Mouse (Mus musculus) stomach, postnatal 0 days (tissue): ENCODE measurements around the gene Atp1b1. TPM values are rescaled to one million over a fixed set of nuclear protein-coding genes. Genes with fewer than 3 reads are reported as not detected.

ENCODE experiments used
- ATAC-seq: fragments of 200-750 bp; cut with Nextera tagmentation; 2 replicates; pipeline ENCODE4 v1.8.0; 2017; ENCODE audit not compliant: low FRiP score, low TSS enrichment
- DNase-seq: peaks from one replicate; pipeline ENCODE4 v3.0.0-alpha.2; 2016; ENCODE audit warnings: low spot score
- H3K27ac ChIP-seq: fragments of 300-500 bp; sonication (generic); replicated peaks from 2 replicates; pipeline ENCODE4 v1.5.1; 2014; ENCODE audit warnings: mild to moderate bottlenecking, control low read depth
- H3K27me3 ChIP-seq: fragments of 300-500 bp; sonication (generic); 2 replicates; pipeline ENCODE4 v1.6.1; 2014; ENCODE audit warnings: low read length; ENCODE audit not compliant: control insufficient read depth, insufficient read depth
- H3K36me3 ChIP-seq: fragments of 300-500 bp; sonication (generic); 2 replicates; pipeline ENCODE4 v1.6.1; 2014; ENCODE audit warnings: low read length, mixed read lengths; ENCODE audit not compliant: control insufficient read depth, insufficient read depth
- H3K4me1 ChIP-seq: fragments of 300-500 bp; sonication (generic); replicated peaks from 2 replicates; pipeline ENCODE4 v1.6.1; 2014; ENCODE audit warnings: antibody characterized with exemption; ENCODE audit not compliant: control insufficient read depth, insufficient read depth
- H3K4me2 ChIP-seq: fragments of 300-500 bp; sonication (generic); replicated peaks from 2 replicates; pipeline ENCODE4 v1.6.1; 2014; ENCODE audit warnings: low read depth, mild to moderate bottlenecking, control low read depth, moderate library complexity
- H3K4me3 ChIP-seq: fragments of 300-500 bp; sonication (generic); 2 replicates; pipeline ENCODE4 v1.5.1; 2014; ENCODE audit warnings: low read depth, low read length, control low read depth
- H3K9ac ChIP-seq: fragments of 300-500 bp; sonication (generic); 2 replicates; pipeline ENCODE4 v1.6.1; 2014; ENCODE audit warnings: mild to moderate bottlenecking, low read length, control low read depth, mixed read lengths
- H3K9me3 ChIP-seq: fragments of 300-500 bp; sonication (generic); 2 replicates; pipeline ENCODE4 v1.6.1; 2016; ENCODE audit warnings: low read length; ENCODE audit not compliant: control insufficient read depth
- CTCF ChIP-seq: IDR thresholded peaks from 2 replicates; pipeline ENCODE4 v1.5.1; 2016; ENCODE audit warnings: antibody characterized with exemption, low read depth, mild to moderate bottlenecking, moderate library complexity
- EP300 ChIP-seq: optimal IDR thresholded peaks from 2 replicates; pipeline ENCODE3; 2016; ENCODE audit warnings: antibody characterized with exemption
- WGBS: fragments of 180-500 bp; shearing (Covaris S2); extraction: QIAGEN DNeasy Blood & Tissue Kit; methylation state at CpG from one replicate; pipeline ENCODE4 v1.1.7; 2014; 5-methylcytosine and 5-hydroxymethylcytosine counted together
- polyA plus RNA-seq: library from polyadenylated mRNA; unstranded; fragments of >200 nt; fragmentation: Nextera tagmentation; extraction: Ambion mirVana; gene quantifications from 2 replicates; pipeline ENCODE4 v1.2.1, GENCODE M21; 2015

Gene Atp1b1
- polyA plus RNA-seq, 1 experiment from 2014 or later = 213 TPM

- Histone ChIP-seq H3K36me3 (no peaks in the 10 kb centered on the region), H3K4me2 (no peak overlapping the region), H3K4me1 (no peaks in the 10 kb centered on the region), H3K9me3 (no peaks in the 10 kb centered on the region), H3K27me3 (no peaks in the 10 kb centered on the region), H3K27ac (no peak overlapping the region), H3K4me3 (no peak overlapping the region), H3K9ac (no peak overlapping the region)
- no peak for ATAC-seq
- no peak for DNase-seq
- no peak for TF ChIP-seq EP300
- no peak for TF ChIP-seq CTCF
- 64% methylated on average over 8 of the region's 8 CpGs for WGBS
These were observed 35.0 kb upstream of the Atp1b1 start for GRCm38 (mm10) chr1:164493042-164493705.

GRCm38 (mm10) chr1:164492476-164492875 is 34.3 kb upstream of the Atp1b1 start:
- 81% methylated on average over 3 of the region's 3 CpGs for WGBS
- Histone ChIP-seq H3K4me2 (no peak overlapping the region), H3K9ac (no peak overlapping the region), H3K9me3 (no peaks in the 10 kb centered on the region), H3K4me3 (no peak overlapping the region), H3K4me1 (no peaks in the 10 kb centered on the region), H3K36me3 (no peaks in the 10 kb centered on the region), H3K27me3 (no peaks in the 10 kb centered on the region), H3K27ac (no peak overlapping the region)
- TF ChIP-seq EP300 (no peak), CTCF (no peak)
- DNase-seq (no peak), ATAC-seq (no peak)

GRCm38 (mm10) chr1:164489961-164490594 is 31.9 kb upstream of the Atp1b1 start:
- Histone ChIP-seq H3K27me3 (no peaks in the 10 kb centered on the region), H3K36me3 (no peaks in the 10 kb centered on the region), H3K27ac (no peak overlapping the region), H3K4me3 (no peak overlapping the region), H3K9ac (no peak overlapping the region), H3K9me3 (no peaks in the 10 kb centered on the region), H3K4me2 (no peak overlapping the region), H3K4me1 (no peaks in the 10 kb centered on the region)
- TF ChIP-seq EP300 (no peak), CTCF (no peak)
- no peak for DNase-seq
- 69% methylated on average over 3 of the region's 3 CpGs for WGBS
- no peak for ATAC-seq

GRCm38 (mm10) chr1:164483728-164484127 is 25.6 kb upstream of the Atp1b1 start:
- no peak for DNase-seq
- Histone ChIP-seq H3K27me3 (no peaks in the 10 kb centered on the region), H3K4me2 (no peak overlapping the region), H3K4me1 (no peaks in the 10 kb centered on the region), H3K4me3 (no peak overlapping the region), H3K9me3 (no peaks in the 10 kb centered on the region), H3K27ac (no peak overlapping the region), H3K9ac (no peak overlapping the region), H3K36me3 (no peaks in the 10 kb centered on the region)
- no peak for ATAC-seq
- TF ChIP-seq EP300 = no peak
- TF ChIP-seq CTCF = no peak

- no peak for ATAC-seq
These were observed 24.7 kb upstream of the Atp1b1 start for GRCm38 (mm10) chr1:164482833-164483232.

GRCm38 (mm10) chr1:164481645-164482354 is 23.6 kb upstream of the Atp1b1 start:
- Histone ChIP-seq H3K27ac (no peak overlapping the region), H3K4me1 (no peaks in the 10 kb centered on the region), H3K9ac (no peak overlapping the region), H3K4me2 (no peak overlapping the region), H3K4me3 (no peak overlapping the region), H3K9me3 (no peaks in the 10 kb centered on the region), H3K27me3 (no peaks in the 10 kb centered on the region), H3K36me3 (no peaks in the 10 kb centered on the region)
- 39% methylated on average over 9 of the region's 9 CpGs for WGBS
- TF ChIP-seq CTCF = 0 out of 2 replicates have a peak, but pooled peaks have one; percentile 15
- no peak for TF ChIP-seq EP300
- ATAC-seq (peak; percentile 91), DNase-seq (peak; percentile 38)

More at GRCm38 (mm10) chr1:164482833-164483232, 24.7 kb upstream of the Atp1b1 start:
- no peak for TF ChIP-seq CTCF
- TF ChIP-seq EP300 = no peak
- no peak for DNase-seq
- 69% methylated on average over 3 of the region's 3 CpGs for WGBS
- Histone ChIP-seq H3K4me2 (no peak overlapping the region), H3K9me3 (no peaks in the 10 kb centered on the region), H3K36me3 (no peaks in the 10 kb centered on the region), H3K4me3 (no peak overlapping the region), H3K4me1 (no peaks in the 10 kb centered on the region), H3K9ac (no peak overlapping the region), H3K27me3 (no peaks in the 10 kb centered on the region), H3K27ac (no peak overlapping the region)
